Mouse (Mus musculus) embryonic fibroblast, embryonic 13.5 days (primary cell): Measurements from ENCODE around the gene Togaram1. TPM values are rescaled to one million over a fixed set of nuclear protein-coding genes. Genes with fewer than 3 reads are reported as not detected.

Experiments
- H3K27ac ChIP-seq: 2 replicates; pipeline ENCODE4 v1.5.1; 2012; ENCODE audit warnings: low read length, control low read depth, inconsistent platforms; ENCODE audit not compliant: insufficient read depth
- H3K4me1 ChIP-seq: 2 replicates; pipeline ENCODE4 v1.6.1; 2011; ENCODE audit warnings: low read length; ENCODE audit not compliant: control insufficient read depth, insufficient read depth
- H3K4me3 ChIP-seq: 2 replicates; pipeline ENCODE4 v1.5.1; 2011; ENCODE audit warnings: mild to moderate bottlenecking, control low read depth, low read length; ENCODE audit not compliant: insufficient read depth
- CTCF ChIP-seq: IDR thresholded peaks from 2 replicates; pipeline ENCODE4 v1.5.1; 2011; ENCODE audit warnings: mild to moderate bottlenecking, control low read depth, low read length, moderate library complexity, borderline replicate concordance; ENCODE audit not compliant: insufficient read depth
- POLR2A ChIP-seq: IDR thresholded peaks from 2 replicates; pipeline ENCODE4 v1.6.1; 2011; ENCODE audit warnings: low read depth, mild to moderate bottlenecking, control low read depth, low read length, moderate library complexity
- polyA plus RNA-seq: library from polyadenylated mRNA; stranded (reverse); fragments of >200 nt; gene quantifications from 2 replicates; pipeline ENCODE4 v1.2.4, GENCODE M21; 2011; ENCODE audit warnings: low read depth; ENCODE audit not compliant: missing spikeins, insufficient read length

The Togaram1 gene
- polyA plus RNA-seq, 1 experiment: 25.6 TPM

DNA sequence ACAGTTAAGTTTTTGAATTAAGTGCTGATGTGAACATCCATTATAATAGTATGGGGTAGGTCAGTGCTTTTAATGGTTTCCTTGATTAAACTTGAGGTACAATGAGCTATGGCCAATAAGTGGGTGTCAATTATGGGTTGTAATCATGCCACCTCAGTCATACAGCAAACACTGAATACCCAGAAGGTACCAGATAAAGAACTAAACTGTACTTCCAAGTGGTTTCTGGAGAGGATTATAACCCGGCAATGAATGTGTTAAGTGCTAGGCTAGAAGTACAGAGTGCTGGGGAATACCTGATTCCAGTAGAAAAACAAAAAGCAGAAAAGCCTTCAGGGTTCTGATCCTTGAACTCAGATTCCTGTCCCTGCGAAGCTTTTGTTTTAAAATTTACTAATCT is 2.5 kb downstream of the Togaram1 start:
- TF ChIP-seq POLR2A (no peak), CTCF (no peak)
- Histone ChIP-seq H3K4me3 (peak overlapping the region; percentile 75), H3K4me1 (peaks cover 9% of the 10 kb centered on the region; the same call in 1 of the 2 replicates), H3K27ac (no peak overlapping the region)

DNA sequence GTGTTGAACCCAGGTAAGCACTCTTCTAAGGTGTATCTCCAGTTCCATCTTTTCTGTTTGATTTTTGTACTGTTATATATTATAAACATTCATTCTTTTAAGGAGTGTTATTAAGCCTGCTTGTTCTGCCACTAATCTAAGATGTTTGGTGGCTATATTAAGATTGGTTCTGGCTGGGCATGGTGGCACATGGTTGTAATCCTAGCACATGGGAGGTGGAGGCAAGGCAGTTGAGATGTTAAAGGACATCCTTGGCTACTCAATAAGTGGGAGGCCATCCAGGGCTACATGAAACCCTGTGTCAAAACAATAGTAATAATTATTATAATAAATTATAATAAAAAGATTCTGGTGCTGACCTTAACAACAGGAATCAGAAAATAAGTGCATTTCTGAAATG is 5.8 kb downstream of the Togaram1 start:
- TF ChIP-seq CTCF: no peak
- TF ChIP-seq POLR2A: no peak
- Histone ChIP-seq H3K4me3 (no peak overlapping the region), H3K4me1 (peaks cover 9% of the 10 kb centered on the region; the same call in 1 of the 2 replicates), H3K27ac (no peak overlapping the region)

DNA sequence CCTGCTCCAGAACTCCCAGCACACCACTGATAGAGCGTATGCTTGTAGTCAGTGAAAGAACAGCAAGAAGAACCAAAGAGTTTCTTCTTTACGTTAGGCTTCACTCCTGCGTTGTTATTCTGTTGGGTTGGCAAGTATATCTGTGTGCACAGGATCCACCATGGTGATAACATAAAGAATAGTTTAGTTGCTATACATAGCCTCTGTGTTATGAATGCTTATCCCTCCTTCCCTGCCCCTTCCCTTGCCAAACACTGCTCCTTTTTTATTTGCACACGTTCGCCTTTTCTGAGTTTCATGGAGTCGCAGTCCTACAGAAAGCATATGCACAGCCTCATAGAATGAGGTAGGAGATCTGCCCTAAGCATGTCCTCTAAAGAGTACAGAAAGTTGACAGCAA is 6.5 kb downstream of the Togaram1 start:
- TF ChIP-seq POLR2A: no peak
- TF ChIP-seq CTCF: no peak
- Histone ChIP-seq H3K4me1 (peaks cover 9% of the 10 kb centered on the region; the same call in 1 of the 2 replicates), H3K27ac (no peak overlapping the region), H3K4me3 (no peak overlapping the region)

DNA sequence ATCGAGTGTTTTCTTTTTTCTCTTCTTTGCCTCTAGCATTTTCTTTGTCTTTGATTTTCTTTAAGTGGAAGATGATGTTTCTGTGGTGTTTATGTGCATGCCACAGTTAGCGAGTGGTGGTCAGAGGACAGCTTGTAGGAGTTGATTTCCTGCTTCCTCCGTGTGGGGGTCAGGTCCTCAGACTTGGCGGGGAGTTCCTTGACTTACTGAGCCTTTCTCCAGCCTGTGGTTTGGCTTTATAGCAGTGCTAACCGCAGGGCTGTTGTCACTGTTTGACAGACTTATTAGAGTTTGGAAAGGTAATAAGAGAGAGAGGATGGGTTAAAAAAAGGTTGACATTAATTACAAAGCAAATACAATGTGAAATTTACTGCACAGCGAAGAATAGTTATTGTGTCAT is 10.0 kb downstream of the Togaram1 start:
- H3K4me3 ChIP-seq: no peak overlapping the region
- no peak overlapping the region for H3K27ac ChIP-seq
- peaks cover 8% of the 10 kb centered on the region; the same call in 1 of the 2 replicates for H3K4me1 ChIP-seq
- TF ChIP-seq POLR2A (no peak), CTCF (no peak)

DNA sequence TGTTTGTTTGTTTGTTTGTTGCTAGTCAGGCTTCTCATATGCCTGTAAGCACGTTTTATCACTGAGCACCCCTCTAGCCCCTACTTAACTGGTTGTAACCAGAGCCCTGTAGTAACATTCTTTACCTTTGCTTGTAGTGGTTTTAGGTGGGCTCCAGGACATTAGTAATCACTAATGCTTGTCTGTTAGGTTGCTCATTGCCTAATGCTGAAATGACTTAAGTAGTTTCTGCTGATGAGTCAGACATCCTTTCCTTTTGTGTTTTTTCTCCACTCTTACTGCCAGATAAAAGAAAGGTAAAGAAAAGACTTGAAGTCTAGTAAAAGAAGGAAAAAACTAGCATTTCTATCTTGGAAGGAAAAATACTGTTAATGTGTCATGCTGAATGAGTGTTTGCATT is 10.6 kb downstream of the Togaram1 start:
- H3K4me1 ChIP-seq: peaks cover 7% of the 10 kb centered on the region; the same call in 1 of the 2 replicates
- H3K27ac ChIP-seq: no peak overlapping the region
- H3K4me3 ChIP-seq: no peak overlapping the region
- TF ChIP-seq POLR2A (no peak), CTCF (no peak)

DNA sequence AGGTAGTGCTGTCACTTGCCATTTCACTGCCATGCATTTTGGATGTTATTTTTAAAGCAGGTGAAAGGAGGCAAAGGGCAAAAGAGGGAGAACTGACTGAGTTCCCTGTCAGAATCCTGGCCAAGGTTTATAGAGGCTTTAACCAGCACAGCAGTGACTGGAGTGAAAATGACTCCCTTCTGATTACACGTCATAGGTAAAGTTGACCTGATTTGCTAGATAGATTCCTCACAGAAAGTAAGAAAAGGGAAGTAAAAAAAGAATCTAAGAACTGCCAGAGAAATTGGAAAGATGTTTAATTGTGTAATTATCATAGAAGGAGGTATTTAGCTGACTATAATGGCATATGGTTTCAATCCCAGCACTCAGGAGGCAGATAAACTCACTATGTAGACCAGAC is 11.9 kb downstream of the Togaram1 start:
- TF ChIP-seq CTCF (no peak), POLR2A (no peak)
- Histone ChIP-seq H3K4me3 (no peak overlapping the region), H3K4me1 (peaks cover 2% of the 10 kb centered on the region; the same call in 1 of the 2 replicates), H3K27ac (no peak overlapping the region)

DNA sequence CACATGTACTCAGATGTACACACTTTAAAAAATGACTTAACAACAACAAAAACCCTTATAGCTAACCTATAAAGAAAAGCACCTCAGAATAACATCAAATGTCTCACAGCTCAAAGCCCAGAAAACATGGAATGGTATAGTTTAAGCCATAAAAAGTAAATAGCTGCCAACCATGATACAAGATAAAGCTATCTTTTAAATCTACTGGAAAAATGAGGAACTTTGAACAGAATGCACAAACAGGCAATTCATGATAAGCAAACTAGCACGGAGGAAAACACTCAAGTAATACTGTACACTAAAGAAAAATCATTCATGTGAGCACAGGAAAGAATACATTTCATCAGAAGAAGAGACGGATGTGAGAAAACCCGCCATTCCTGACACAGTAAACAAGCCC is 42.1 kb downstream of the Togaram1 start:
- Histone ChIP-seq H3K27ac (no peak overlapping the region), H3K4me1 (no peaks in the 10 kb centered on the region), H3K4me3 (no peak overlapping the region)
- no peak for TF ChIP-seq POLR2A
- no peak for TF ChIP-seq CTCF

DNA sequence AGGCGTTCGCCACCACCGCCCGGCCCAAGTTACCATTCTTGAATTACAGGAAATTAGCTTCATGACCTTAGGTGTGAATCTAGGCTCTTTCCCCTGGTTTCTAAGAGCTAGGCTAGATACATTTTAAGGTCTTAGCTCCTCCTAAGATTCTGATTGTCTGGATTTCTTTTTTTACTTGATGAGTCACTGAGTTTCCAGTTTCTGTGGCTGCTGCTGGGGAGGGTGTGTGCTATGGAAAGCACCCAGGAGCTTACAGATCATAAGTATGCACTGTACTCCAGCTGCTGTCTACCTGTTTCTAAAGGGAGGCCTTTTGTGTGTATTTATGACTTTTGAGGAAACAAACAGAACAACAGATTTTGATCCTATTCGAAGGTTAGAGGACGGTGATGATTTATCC is 57.2 kb downstream of the Togaram1 start:
- TF ChIP-seq POLR2A (no peak), CTCF (no peak)
- H3K4me1 ChIP-seq: no peaks in the 10 kb centered on the region
- H3K4me3 ChIP-seq: no peak overlapping the region
- no peak overlapping the region for H3K27ac ChIP-seq

DNA sequence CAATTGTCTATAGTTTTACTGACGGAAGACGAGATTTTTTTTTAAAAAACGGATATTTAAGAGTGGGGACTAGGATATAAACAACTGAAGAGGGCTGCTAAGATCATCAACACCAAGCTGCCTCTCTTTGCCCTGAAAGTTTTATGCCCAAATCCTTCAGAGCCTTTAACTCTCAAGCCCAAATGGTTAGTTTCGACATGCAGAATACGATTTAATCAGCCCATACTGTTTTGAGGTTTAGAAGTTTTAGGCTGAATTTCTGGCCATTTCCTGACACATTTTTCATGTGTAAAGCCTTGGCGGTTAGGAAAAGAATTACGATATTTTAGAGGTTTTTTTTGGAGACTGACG is 70.2 kb downstream of the Togaram1 start:
- H3K27ac ChIP-seq: peak overlapping the region; percentile 59; the same call in 1 of the 2 replicates
- peaks cover 6% of the 10 kb centered on the region for H3K4me1 ChIP-seq
- no peak overlapping the region for H3K4me3 ChIP-seq
- TF ChIP-seq POLR2A: no peak
- TF ChIP-seq CTCF: no peak

DNA sequence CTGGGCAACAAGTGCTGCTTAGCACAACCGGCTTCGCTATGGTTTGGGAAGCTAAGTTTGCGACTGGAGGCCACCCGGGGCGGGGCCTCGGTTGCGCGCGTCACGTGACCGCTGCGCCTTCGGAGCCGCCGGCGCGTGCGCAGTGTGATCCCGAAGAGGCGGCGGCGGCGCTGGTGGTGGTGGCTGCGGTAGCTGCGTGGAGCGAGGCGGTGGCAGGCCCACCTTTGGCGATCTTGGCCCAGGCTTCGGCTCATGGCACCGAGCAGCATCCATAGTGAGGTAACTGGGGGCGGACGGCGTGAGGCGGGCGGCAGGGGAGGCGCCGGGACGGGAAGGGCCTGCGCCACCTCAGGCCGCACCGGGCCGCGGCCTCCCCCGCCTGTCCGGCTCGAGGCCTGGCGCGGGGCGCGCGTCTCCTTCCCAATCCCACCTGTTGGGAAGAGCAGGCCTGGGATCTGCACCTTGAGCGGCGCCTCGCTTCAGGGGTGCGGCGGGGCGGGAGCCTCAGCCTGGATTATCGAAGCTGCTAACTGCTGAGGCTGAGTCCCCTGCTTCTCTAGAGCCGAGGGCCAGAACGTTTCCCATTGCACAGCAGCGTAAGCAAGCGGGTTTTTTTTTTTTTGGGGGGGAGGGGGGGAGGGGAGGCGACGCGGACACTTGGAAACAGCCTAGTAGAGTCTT is 70.7 kb downstream of the Togaram1 start, which contains the start of gene Prpf39:
TSS of gene Prpf39 (plus strand) at position 144 of the 681 bp plus-strand sequence.
- Histone ChIP-seq H3K4me1 (peaks cover 6% of the 10 kb centered on the region), H3K4me3 (peak within 1 kb of the TSS; percentile 98), H3K27ac (peak within 1 kb of the TSS; percentile 63)
- TF ChIP-seq POLR2A (peak; percentile 94), CTCF (no peak)
